Mouse (Mus musculus) testis, adult 2 months (tissue): ENCODE data around the gene Abtb2. TPM values are rescaled to one million over a fixed set of nuclear protein-coding genes. Genes with fewer than 3 reads are reported as not detected.

ENCODE experiments used
- H3K27ac ChIP-seq: fragments of 200-500 bp; 2 replicates; pipeline ENCODE4 v1.5.1; 2012; ENCODE audit warnings: low read depth, low read length; ENCODE audit not compliant: control insufficient read depth, insufficient read depth
- H3K27me3 ChIP-seq: fragments of 200-500 bp; 2 replicates; pipeline ENCODE4 v1.6.1; 2012; ENCODE audit warnings: mild to moderate bottlenecking, low read length, moderate library complexity; ENCODE audit not compliant: control insufficient read depth, insufficient read depth
- H3K36me3 ChIP-seq: fragments of 200-500 bp; 2 replicates; pipeline ENCODE4 v1.6.1; 2012; ENCODE audit warnings: mild to moderate bottlenecking, low read length; ENCODE audit not compliant: control insufficient read depth, insufficient read depth
- H3K4me1 ChIP-seq: fragments of 200-500 bp; 2 replicates; pipeline ENCODE4 v1.6.1; 2012; ENCODE audit warnings: low read length; ENCODE audit not compliant: control insufficient read depth, insufficient read depth
- H3K4me3 ChIP-seq: fragments of 200-500 bp; 2 replicates; pipeline ENCODE4 v1.5.1; 2012; ENCODE audit warnings: low read depth, mild to moderate bottlenecking, low read length, moderate library complexity, mixed read lengths; ENCODE audit not compliant: control insufficient read depth
- CTCF ChIP-seq: fragments of 200-500 bp; IDR thresholded peaks from 2 replicates; pipeline ENCODE4 v1.5.1; 2012; ENCODE audit warnings: low read depth, mild to moderate bottlenecking, inconsistent platforms, low read length, moderate library complexity; ENCODE audit not compliant: control insufficient read depth, insufficient read depth, insufficient replicate concordance
- POLR2A ChIP-seq: fragments of 200-500 bp; IDR thresholded peaks from 2 replicates; pipeline ENCODE4 v1.6.1; 2012; ENCODE audit warnings: low read depth, mild to moderate bottlenecking, inconsistent platforms, low read length, moderate library complexity; ENCODE audit not compliant: control insufficient read depth
- polyA plus RNA-seq: library from polyadenylated mRNA; depleted of rRNA; stranded (reverse); fragments of >200 nt; gene quantifications from 2 replicates; pipeline ENCODE4 v1.2.3, GENCODE M21; 2012

The Abtb2 gene
- polyA plus RNA-seq, 1 experiment = 9.0 TPM

- H3K27me3 ChIP-seq = no peaks in the 10 kb centered on the region
- no peaks in the 10 kb centered on the region for H3K36me3 ChIP-seq
- no peak for TF ChIP-seq POLR2A
- no peak for TF ChIP-seq CTCF
- peaks cover 3% of the 10 kb centered on the region; the same call in 1 of the 2 replicates for H3K4me1 ChIP-seq
- H3K27ac ChIP-seq = no peak overlapping the region
- no peak overlapping the region for H3K4me3 ChIP-seq
These were observed 102.8 kb downstream of the Abtb2 start for GRCm38 (mm10) chr2:103668939-103669338.

GRCm38 (mm10) chr2:103669561-103669960, 103.5 kb downstream of the Abtb2 start:
- H3K27me3 ChIP-seq = no peaks in the 10 kb centered on the region
- H3K4me1 ChIP-seq = peaks cover 3% of the 10 kb centered on the region; the same call in 1 of the 2 replicates
- no peak overlapping the region for H3K4me3 ChIP-seq
- TF ChIP-seq CTCF = no peak
- H3K36me3 ChIP-seq = no peaks in the 10 kb centered on the region
- no peak overlapping the region for H3K27ac ChIP-seq

GRCm38 (mm10) chr2:103670276-103670680, 104.2 kb downstream of the Abtb2 start:
- Histone ChIP-seq H3K36me3 (no peaks in the 10 kb centered on the region), H3K27ac (peak overlapping the region; percentile 7; the same call in 1 of the 2 replicates), H3K4me1 (peaks cover 3% of the 10 kb centered on the region; the same call in 1 of the 2 replicates), H3K27me3 (no peaks in the 10 kb centered on the region), H3K4me3 (no peak overlapping the region)
- TF ChIP-seq POLR2A (no peak), CTCF (no peak)

- no peaks in the 10 kb centered on the region for H3K36me3 ChIP-seq
- no peak overlapping the region for H3K27ac ChIP-seq
- no peak overlapping the region for H3K4me3 ChIP-seq
- TF ChIP-seq POLR2A (no peak), CTCF (no peak)
- no peaks in the 10 kb centered on the region for H3K27me3 ChIP-seq
- H3K4me1 ChIP-seq = peaks cover 3% of the 10 kb centered on the region; the same call in 1 of the 2 replicates
These were observed 106.5 kb downstream of the Abtb2 start for GRCm38 (mm10) chr2:103672573-103673119.

GRCm38 (mm10) chr2:103673609-103674008, 107.5 kb downstream of the Abtb2 start:
- Histone ChIP-seq H3K27ac (no peak overlapping the region), H3K27me3 (no peaks in the 10 kb centered on the region), H3K4me3 (no peak overlapping the region), H3K36me3 (no peaks in the 10 kb centered on the region), H3K4me1 (no peaks in the 10 kb centered on the region; the same call in 1 of the 2 replicates)
- no peak for TF ChIP-seq CTCF
- TF ChIP-seq POLR2A = no peak

GRCm38 (mm10) chr2:103675391-103675790, 109.3 kb downstream of the Abtb2 start:
- Histone ChIP-seq H3K27ac (no peak overlapping the region), H3K4me1 (no peaks in the 10 kb centered on the region), H3K27me3 (no peaks in the 10 kb centered on the region), H3K4me3 (no peak overlapping the region), H3K36me3 (no peaks in the 10 kb centered on the region)
- TF ChIP-seq POLR2A (no peak), CTCF (no peak)

GRCm38 (mm10) chr2:103676808-103677207, 110.7 kb downstream of the Abtb2 start:
- no peaks in the 10 kb centered on the region for H3K36me3 ChIP-seq
- no peak overlapping the region for H3K4me3 ChIP-seq
- no peaks in the 10 kb centered on the region for H3K4me1 ChIP-seq
- TF ChIP-seq CTCF (no peak), POLR2A (no peak)
- no peaks in the 10 kb centered on the region for H3K27me3 ChIP-seq
- no peak overlapping the region for H3K27ac ChIP-seq

GRCm38 (mm10) chr2:103677614-103678369, 111.7 kb downstream of the Abtb2 start:
- H3K27me3 ChIP-seq = no peaks in the 10 kb centered on the region
- no peak overlapping the region for H3K4me3 ChIP-seq
- no peak for TF ChIP-seq CTCF
- TF ChIP-seq POLR2A = no peak
- H3K4me1 ChIP-seq = no peaks in the 10 kb centered on the region
- no peak overlapping the region for H3K27ac ChIP-seq
- H3K36me3 ChIP-seq = no peaks in the 10 kb centered on the region
